Mouse (Mus musculus) liver, embryonic 15.5 days (tissue): Measurements from ENCODE around the gene Msmo1. TPM values are rescaled to one million over a fixed set of nuclear protein-coding genes. Genes with fewer than 3 reads are reported as not detected.

Experiments
- ATAC-seq: fragments of 200-750 bp; cut with Nextera tagmentation; 2 replicates; pipeline ENCODE4 v1.8.0; 2017; ENCODE audit warnings: moderate number of reproducible peaks, mild to moderate bottlenecking, moderate library complexity; ENCODE audit not compliant: insufficient read depth
- H3K27ac ChIP-seq: fragments of 300-500 bp; sonication (generic); replicated peaks from 2 replicates; pipeline ENCODE4 v1.5.1; 2015; ENCODE audit warnings: mild to moderate bottlenecking, inconsistent platforms
- H3K27me3 ChIP-seq: fragments of 300-500 bp; sonication (generic); 2 replicates; pipeline ENCODE4 v1.6.1; 2015; ENCODE audit warnings: mild to moderate bottlenecking, inconsistent platforms
- H3K36me3 ChIP-seq: fragments of 300-500 bp; sonication (generic); replicated peaks from 2 replicates; pipeline ENCODE4 v1.6.1; 2015; ENCODE audit warnings: moderate library complexity, mild to moderate bottlenecking, inconsistent platforms
- H3K4me1 ChIP-seq: fragments of 300-500 bp; sonication (generic); replicated peaks from 2 replicates; pipeline ENCODE4 v1.6.1; 2015; ENCODE audit warnings: inconsistent platforms
- H3K4me2 ChIP-seq: fragments of 300-500 bp; sonication (generic); 2 replicates; pipeline ENCODE4 v1.6.1; 2015; ENCODE audit warnings: moderate library complexity, mild to moderate bottlenecking, inconsistent platforms
- H3K4me3 ChIP-seq: fragments of 300-500 bp; sonication (generic); replicated peaks from 2 replicates; pipeline ENCODE4 v1.5.1; 2015; ENCODE audit warnings: mild to moderate bottlenecking, inconsistent platforms
- H3K9ac ChIP-seq: fragments of 300-500 bp; sonication (generic); 2 replicates; pipeline ENCODE4 v1.6.1; 2015; ENCODE audit warnings: moderate library complexity, mild to moderate bottlenecking, inconsistent platforms
- H3K9me3 ChIP-seq: fragments of 300-500 bp; sonication (generic); replicated peaks from 2 replicates; pipeline ENCODE4 v1.6.1; 2016; ENCODE audit warnings: inconsistent platforms
- WGBS: fragments of 180-500 bp; shearing (Covaris S2); methylation state at CpG from one replicate; pipeline ENCODE4 v1.1.7; 2015; ENCODE audit warnings: mixed read lengths; ENCODE audit not compliant: insufficient replicate concordance; 5-methylcytosine and 5-hydroxymethylcytosine counted together
- polyA plus RNA-seq: library from polyadenylated mRNA; unstranded; fragments of >200 nt; fragmentation: Nextera tagmentation; extraction: Ambion mirVana; gene quantifications from 2 replicates; pipeline ENCODE4 v1.2.1, GENCODE M21; 2015

Msmo1 gene
- polyA plus RNA-seq, result 107 and 121 TPM in 2 replicates

DNA sequence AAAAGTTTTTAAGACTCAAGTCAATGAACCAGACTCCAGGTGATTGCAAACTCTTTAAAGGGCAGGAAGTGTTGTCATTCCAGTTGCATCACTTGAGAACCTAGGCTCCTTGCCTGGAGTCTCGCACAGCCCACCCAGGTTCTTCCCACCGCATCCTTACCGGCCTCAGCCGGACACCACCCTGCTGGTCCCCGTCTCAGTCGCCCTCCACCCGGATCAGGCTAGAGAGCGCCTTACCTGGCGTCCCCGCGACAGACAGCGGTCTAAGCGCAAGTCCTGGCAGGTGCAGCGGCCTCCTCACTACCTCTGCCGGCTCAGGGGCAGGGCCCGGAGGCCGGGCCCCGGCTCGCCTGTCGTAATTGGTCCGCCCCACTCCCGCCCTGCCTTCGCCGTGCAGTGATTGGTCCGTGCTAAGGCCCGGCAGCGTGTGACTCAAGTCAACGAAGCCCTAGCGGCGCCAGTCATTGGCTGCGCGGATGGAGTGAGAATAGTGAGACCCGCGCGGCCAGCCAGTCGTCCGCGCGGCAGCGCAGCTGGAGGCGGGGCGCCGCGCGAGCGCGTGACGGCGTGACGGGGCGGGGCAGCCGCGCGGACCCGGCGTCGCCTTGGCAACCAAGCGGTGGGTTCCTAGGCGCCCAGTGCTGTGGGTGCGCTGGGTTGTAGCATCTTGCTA lies at the start of gene Msmo1:
TSS of gene Msmo1 (minus strand) at position 522 of the 673 bp plus-strand sequence.
- peaks cover 11% of the 10 kb centered on the region for H3K36me3 ChIP-seq
- H3K4me1 ChIP-seq, result peaks cover 20% of the 10 kb centered on the region
- ATAC-seq, result peak; percentile 99
- under 1% methylated on average over 60 of the region's 60 CpGs for WGBS
- peak within 1 kb of the TSS; percentile 66 for H3K9ac ChIP-seq
- H3K9me3 ChIP-seq, result no peaks in the 10 kb centered on the region
- peak within 1 kb of the TSS; percentile 68 for H3K27ac ChIP-seq
- H3K4me3 ChIP-seq, result peak within 1 kb of the TSS; percentile 69
- H3K4me2 ChIP-seq, result peak within 1 kb of the TSS; percentile 86
- H3K27me3 ChIP-seq, result no peaks in the 10 kb centered on the region

DNA sequence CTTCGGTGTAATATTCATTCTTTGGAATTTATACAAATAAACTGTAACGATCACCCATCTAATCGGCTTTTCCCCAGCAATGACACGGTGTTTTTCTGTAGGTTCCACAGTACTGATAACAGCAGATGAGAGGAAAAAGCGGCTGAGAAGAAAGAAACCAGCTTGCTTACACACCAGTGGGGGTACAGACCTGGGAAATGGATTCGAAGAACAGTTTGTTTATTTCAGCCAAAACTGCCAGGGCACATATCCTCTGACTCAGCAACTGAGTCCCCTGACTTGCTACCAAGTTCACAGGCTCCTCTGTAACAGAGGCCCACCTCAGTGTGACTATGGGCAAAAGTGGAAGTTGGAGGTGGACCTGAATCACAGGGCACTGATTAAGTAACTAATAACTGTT lies 48.4 kb upstream of the Msmo1 start:
- Histone ChIP-seq H3K4me1 (peaks cover 16% of the 10 kb centered on the region), H3K4me3 (no peak overlapping the region), H3K4me2 (peak overlapping the region; percentile 7; the same call in 1 of the 2 replicates), H3K27ac (no peak overlapping the region), H3K36me3 (no peaks in the 10 kb centered on the region), H3K9ac (no peak overlapping the region), H3K9me3 (no peaks in the 10 kb centered on the region), H3K27me3 (no peaks in the 10 kb centered on the region)
- ATAC-seq, result peak; percentile 52; the same call in 1 of the 2 replicates
- WGBS, result 19% methylated on average over 6 of the region's 6 CpGs

DNA sequence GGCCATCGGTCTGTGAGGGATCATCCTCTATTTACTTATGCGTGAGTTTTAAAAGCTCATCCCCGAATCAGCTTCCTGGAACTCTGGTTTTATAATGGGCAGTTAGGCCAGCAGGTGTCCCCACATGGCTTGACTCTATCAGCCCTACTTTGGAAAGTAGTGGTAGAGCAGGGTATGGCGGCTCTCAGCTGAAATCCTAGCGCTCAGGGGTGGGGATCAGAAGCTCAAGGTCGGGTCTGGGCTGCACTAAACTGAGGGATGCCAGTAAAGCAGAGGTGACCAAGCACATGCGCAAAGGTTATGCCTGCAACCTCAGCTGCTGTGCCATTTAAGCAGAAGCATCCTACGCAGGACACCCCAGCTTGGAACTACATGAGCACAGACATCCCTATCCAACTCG lies 44.3 kb upstream of the Msmo1 start:
- Histone ChIP-seq H3K4me2 (no peak overlapping the region), H3K4me1 (peaks cover 6% of the 10 kb centered on the region), H3K27me3 (no peaks in the 10 kb centered on the region), H3K9ac (no peak overlapping the region), H3K4me3 (no peak overlapping the region), H3K36me3 (no peaks in the 10 kb centered on the region), H3K27ac (no peak overlapping the region), H3K9me3 (no peaks in the 10 kb centered on the region)
- no peak for ATAC-seq
- WGBS, result 72% methylated on average over 9 of the region's 9 CpGs

DNA sequence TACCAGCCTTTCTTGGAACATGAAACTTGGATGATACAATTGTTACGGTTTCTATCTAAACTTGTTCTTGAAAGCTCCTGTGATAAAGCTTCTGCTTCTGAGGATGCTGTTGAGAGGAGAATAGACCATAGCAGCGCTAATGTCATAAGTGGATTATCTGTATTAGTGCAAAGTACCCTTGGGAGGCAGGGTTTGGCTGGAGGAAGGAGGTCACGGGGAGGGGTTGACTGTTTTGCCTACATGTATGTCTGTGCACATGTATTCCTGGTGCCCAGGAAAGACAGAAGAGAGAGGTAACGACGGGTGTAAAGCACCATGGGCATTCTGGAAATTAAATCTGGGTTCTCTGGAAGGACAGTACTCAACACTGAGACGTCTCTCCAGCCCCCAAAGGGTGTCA lies 40.5 kb upstream of the Msmo1 start:
- Histone ChIP-seq H3K27me3 (no peaks in the 10 kb centered on the region), H3K36me3 (no peaks in the 10 kb centered on the region), H3K4me3 (no peak overlapping the region), H3K27ac (no peak overlapping the region), H3K4me2 (no peak overlapping the region), H3K4me1 (no peaks in the 10 kb centered on the region), H3K9ac (no peak overlapping the region), H3K9me3 (no peaks in the 10 kb centered on the region)
- WGBS, result 71% methylated on average over 6 of the region's 6 CpGs
- no peak for ATAC-seq

DNA sequence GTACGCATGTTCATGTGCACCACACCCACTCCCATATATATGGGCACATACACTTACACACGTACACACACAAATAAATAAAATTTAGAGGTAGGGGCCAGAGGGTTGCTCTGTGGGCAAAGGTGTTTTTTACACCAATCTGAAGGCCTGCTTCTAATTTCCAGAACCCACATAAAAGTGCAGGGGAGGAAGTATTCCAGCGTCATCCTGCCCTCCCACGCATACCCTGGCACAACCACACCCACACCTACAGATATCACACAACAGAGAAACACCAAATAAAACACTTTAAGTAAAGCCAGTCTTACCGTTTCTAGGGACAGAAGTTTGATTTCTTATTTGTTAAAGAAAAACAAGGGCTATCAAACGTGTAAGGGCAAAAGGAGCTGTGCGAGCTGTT lies 37.2 kb upstream of the Msmo1 start:
- Histone ChIP-seq H3K4me3 (no peak overlapping the region), H3K27me3 (no peaks in the 10 kb centered on the region), H3K4me1 (no peaks in the 10 kb centered on the region), H3K36me3 (no peaks in the 10 kb centered on the region), H3K27ac (no peak overlapping the region), H3K9me3 (no peaks in the 10 kb centered on the region), H3K9ac (no peak overlapping the region), H3K4me2 (no peak overlapping the region)
- ATAC-seq, result no peak
- WGBS, result 67% methylated on average over 7 of the region's 7 CpGs

DNA sequence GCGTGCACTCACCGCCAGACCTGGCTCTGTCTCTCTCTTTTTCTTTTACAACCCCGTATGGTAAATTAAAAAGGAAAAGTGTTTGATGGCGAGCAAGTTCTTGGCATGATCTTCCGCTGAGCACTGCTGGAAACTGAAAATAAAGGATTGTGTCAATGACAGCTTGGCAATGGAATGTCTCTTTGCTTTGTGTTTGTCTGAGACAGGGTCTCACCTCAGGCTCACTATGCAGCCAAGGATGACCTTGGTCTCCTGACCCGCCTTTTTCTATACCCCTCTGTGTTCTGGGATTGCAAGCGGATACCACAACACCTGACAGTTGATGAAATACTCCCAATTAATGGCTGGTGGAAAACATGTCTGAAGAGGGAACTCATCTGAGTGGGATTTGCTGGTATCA lies 36.0 kb upstream of the Msmo1 start:
- 81% methylated on average over 7 of the region's 7 CpGs for WGBS
- Histone ChIP-seq H3K9ac (no peak overlapping the region), H3K9me3 (no peaks in the 10 kb centered on the region), H3K27me3 (no peaks in the 10 kb centered on the region), H3K4me3 (no peak overlapping the region), H3K27ac (no peak overlapping the region), H3K4me2 (no peak overlapping the region), H3K4me1 (no peaks in the 10 kb centered on the region), H3K36me3 (no peaks in the 10 kb centered on the region)
- no peak for ATAC-seq

DNA sequence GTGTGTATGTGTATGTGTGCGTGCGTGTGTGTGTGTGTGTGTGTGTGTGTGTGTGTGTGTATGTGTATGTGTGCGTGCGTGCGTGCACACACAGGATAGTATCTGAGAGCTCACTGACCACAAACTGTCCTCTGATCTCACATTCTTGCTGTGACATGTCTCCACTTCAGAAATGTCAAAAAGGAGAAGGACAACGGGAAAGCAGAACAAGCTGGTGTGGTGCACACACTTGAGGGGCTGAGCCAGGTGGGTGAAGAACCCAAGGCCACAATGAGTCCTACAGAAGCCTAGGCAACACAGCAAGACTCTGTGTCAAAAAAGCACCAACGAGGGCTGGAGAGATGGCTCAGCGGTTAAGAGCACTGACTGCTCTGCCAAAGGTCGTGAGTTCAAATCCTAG lies 35.1 kb upstream of the Msmo1 start:
- Histone ChIP-seq H3K4me3 (no peak overlapping the region), H3K9ac (no peak overlapping the region), H3K27me3 (no peaks in the 10 kb centered on the region), H3K36me3 (no peaks in the 10 kb centered on the region), H3K9me3 (no peaks in the 10 kb centered on the region), H3K27ac (no peak overlapping the region), H3K4me2 (no peak overlapping the region), H3K4me1 (no peaks in the 10 kb centered on the region)
- WGBS, result 64% methylated on average over 6 of the region's 9 CpGs
- no peak for ATAC-seq

DNA sequence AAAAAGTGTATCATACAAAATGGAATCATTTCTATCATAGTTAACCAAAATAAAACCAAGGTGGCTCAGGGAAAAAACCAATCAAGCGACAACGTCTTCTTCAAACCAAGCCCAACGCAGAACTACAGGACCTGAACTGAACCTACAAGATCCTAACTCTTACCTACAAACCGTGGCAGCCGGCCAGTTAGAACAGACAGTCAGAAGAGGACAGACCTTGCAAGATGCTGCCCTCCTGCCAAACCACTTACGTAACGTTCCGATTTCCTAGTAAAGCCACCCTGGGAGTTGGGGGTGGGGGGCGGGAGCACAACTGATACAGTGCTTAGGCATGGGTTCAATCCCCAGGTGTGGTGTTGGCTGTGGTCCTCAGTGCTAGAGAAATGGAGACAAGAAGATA lies 33.5 kb upstream of the Msmo1 start:
- no peaks in the 10 kb centered on the region for H3K4me1 ChIP-seq
- ATAC-seq, result no peak
- no peaks in the 10 kb centered on the region for H3K9me3 ChIP-seq
- no peaks in the 10 kb centered on the region for H3K27me3 ChIP-seq
- no peak overlapping the region for H3K9ac ChIP-seq
- no peak overlapping the region for H3K4me2 ChIP-seq
- no peaks in the 10 kb centered on the region for H3K36me3 ChIP-seq
- 77% methylated on average over 9 of the region's 9 CpGs for WGBS
- no peak overlapping the region for H3K4me3 ChIP-seq
- no peak overlapping the region for H3K27ac ChIP-seq

DNA sequence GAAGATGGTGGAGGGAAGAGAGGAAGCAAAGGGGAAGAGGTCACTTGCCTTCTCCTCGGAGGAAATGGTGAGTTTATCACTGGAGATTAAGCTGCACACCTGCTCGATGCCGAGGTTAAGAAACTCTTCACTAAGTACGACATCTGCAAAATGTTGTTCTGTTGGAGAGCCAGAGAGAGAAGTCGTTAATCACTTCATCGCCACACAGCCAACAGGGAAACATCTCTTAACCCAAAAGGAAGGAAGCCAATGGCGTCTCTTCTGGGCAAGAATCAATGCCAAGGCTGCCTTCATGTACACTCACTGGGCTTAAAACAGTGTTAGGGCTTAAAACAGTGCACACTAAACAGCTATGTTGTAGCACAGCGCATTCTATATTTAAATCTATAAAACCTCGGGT lies 30.5 kb upstream of the Msmo1 start:
- WGBS, result 33% methylated on average over 9 of the region's 9 CpGs
- Histone ChIP-seq H3K4me1 (no peaks in the 10 kb centered on the region), H3K4me3 (no peak overlapping the region), H3K36me3 (no peaks in the 10 kb centered on the region), H3K9me3 (no peaks in the 10 kb centered on the region), H3K4me2 (no peak overlapping the region), H3K27me3 (no peaks in the 10 kb centered on the region), H3K27ac (no peak overlapping the region), H3K9ac (no peak overlapping the region)
- ATAC-seq, result no peak

DNA sequence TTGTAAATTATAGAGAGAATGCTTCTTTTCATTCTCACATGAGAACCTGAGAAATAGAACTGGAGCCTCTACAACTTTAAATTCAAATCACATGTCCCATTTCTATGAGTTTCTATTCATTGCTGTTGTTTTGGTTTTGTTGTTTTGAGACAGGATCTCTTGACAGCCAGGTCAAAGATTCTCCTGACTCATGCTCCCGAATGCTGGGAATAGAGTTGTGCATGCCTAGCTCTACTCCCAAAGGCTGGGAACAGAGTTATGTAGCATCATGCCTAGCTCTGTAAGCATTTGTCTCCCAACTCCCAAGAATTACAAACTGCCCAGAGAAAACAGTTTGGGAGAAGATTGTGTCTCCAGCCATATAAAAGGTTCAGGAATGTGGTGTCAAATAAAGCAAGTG lies 29.2 kb upstream of the Msmo1 start:
- no peak for ATAC-seq
- no peaks in the 10 kb centered on the region for H3K4me1 ChIP-seq
- no peaks in the 10 kb centered on the region for H3K36me3 ChIP-seq
- H3K9ac ChIP-seq, result no peak overlapping the region
- H3K9me3 ChIP-seq, result no peaks in the 10 kb centered on the region
- H3K4me3 ChIP-seq, result no peak overlapping the region
- H3K27me3 ChIP-seq, result no peaks in the 10 kb centered on the region
- no peak overlapping the region for H3K27ac ChIP-seq
- H3K4me2 ChIP-seq, result no peak overlapping the region
- WGBS, result 77% methylated on average over 1 of the region's 1 CpGs

DNA sequence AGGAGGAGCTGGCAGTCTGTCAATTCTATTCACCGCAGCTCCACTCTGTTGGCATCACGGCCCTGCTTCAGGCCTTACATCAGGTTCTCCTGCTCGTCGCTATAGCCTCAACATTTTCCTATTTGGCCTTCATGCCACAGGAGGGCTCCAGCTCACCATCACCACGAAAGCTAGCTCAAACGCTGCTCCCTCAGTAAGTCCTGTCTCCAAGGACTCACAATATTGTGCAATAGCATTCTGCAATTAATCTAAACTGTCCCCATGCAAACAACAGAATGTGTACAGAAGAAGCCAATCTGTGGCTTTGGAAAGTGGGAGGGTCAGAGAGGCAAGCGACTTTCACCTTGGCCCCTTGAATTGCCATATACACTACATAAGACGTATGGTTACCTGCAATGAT lies 27.8 kb upstream of the Msmo1 start:
- ATAC-seq, result peak; percentile 49

DNA sequence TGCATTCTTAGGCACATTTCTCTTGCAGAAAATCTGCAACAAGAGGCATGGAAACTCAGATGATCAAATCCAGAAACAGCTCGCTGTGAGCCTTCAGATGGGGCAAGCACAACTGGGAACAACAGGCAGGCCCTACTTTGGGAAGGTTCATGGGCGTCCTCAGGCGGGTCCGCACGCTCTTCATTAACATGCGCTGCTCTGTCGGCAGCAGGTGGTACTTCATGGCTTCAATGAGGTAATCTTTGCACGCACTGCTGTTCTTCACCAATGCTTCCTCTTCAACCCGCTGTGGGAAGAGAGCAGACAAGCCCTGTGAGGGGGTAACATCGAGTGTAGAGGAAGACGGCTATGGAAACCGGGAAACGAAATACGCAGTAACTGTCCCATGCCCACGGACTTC lies 24.4 kb upstream of the Msmo1 start:
- Histone ChIP-seq H3K27me3 (no peaks in the 10 kb centered on the region), H3K4me2 (no peak overlapping the region), H3K9ac (no peak overlapping the region), H3K9me3 (no peaks in the 10 kb centered on the region), H3K27ac (no peak overlapping the region), H3K4me3 (no peak overlapping the region), H3K4me1 (no peaks in the 10 kb centered on the region), H3K36me3 (0 out of 2 replicates have a peak, but pooled peaks cover 4% of the 10 kb centered on the region)
- no peak for ATAC-seq
- 87% methylated on average over 15 of the region's 15 CpGs for WGBS

More for the DNA sequence above, 27.8 kb upstream of the Msmo1 start:
- no peak overlapping the region for H3K4me2 ChIP-seq
- 66% methylated on average over 8 of the region's 8 CpGs for WGBS
- no peaks in the 10 kb centered on the region for H3K36me3 ChIP-seq
- no peaks in the 10 kb centered on the region for H3K27me3 ChIP-seq
- H3K4me3 ChIP-seq, result no peak overlapping the region
- no peak overlapping the region for H3K27ac ChIP-seq
- H3K4me1 ChIP-seq, result no peaks in the 10 kb centered on the region
- no peaks in the 10 kb centered on the region for H3K9me3 ChIP-seq
- H3K9ac ChIP-seq, result no peak overlapping the region
